Mouse (Mus musculus) olfactory bulb, adult 2 months (tissue): Measurements from ENCODE around the gene Cep41. TPM values are rescaled to one million over a fixed set of nuclear protein-coding genes. Genes with fewer than 3 reads are reported as not detected.

Source experiments
- H3K27ac ChIP-seq: fragments of 200-500 bp; 2 replicates; pipeline ENCODE4 v1.5.1; 2012; ENCODE audit warnings: low read depth, low read length; ENCODE audit not compliant: insufficient read depth
- H3K4me1 ChIP-seq: fragments of 200-500 bp; 2 replicates; pipeline ENCODE4 v1.6.1; 2012; ENCODE audit warnings: low read length; ENCODE audit not compliant: control insufficient read depth, insufficient read depth
- H3K4me3 ChIP-seq: fragments of 200-500 bp; 2 replicates; pipeline ENCODE4 v1.5.1; 2012; ENCODE audit warnings: mild to moderate bottlenecking, low read depth, low read length, moderate library complexity; ENCODE audit not compliant: insufficient read depth
- CTCF ChIP-seq: fragments of 200-500 bp; IDR thresholded peaks from 2 replicates; pipeline ENCODE4 v1.5.1; 2012; ENCODE audit warnings: low read depth, mild to moderate bottlenecking, low read length, moderate library complexity; ENCODE audit not compliant: insufficient read depth
- POLR2A ChIP-seq: fragments of 200-500 bp; IDR thresholded peaks from 2 replicates; pipeline ENCODE4 v1.6.1; 2012; ENCODE audit warnings: mild to moderate bottlenecking, low read depth, low read length, moderate library complexity; ENCODE audit not compliant: insufficient read depth
- WGBS: fragments of 180-500 bp; shearing (Covaris S2); methylation state at CpG from one replicate; pipeline ENCODE4 v1.1.7; 2018; 5-methylcytosine and 5-hydroxymethylcytosine counted together
- polyA plus RNA-seq: library from polyadenylated mRNA; stranded (reverse); fragments of >200 nt; gene quantifications from 2 replicates; pipeline ENCODE4 v1.2.4, GENCODE M21; 2012; ENCODE audit warnings: low replicate concordance; ENCODE audit not compliant: missing spikeins, insufficient read depth, insufficient read length

Cep41 gene
- polyA plus RNA-seq, 1 experiment, result not detected

- TF ChIP-seq CTCF (no peak), POLR2A (no peak)
- no peak overlapping the region for H3K4me3 ChIP-seq
- WGBS, result 88% methylated on average over 10 of the region's 10 CpGs
- no peak overlapping the region for H3K27ac ChIP-seq
- peaks cover 2% of the 10 kb centered on the region; the same call in 1 of the 2 replicates for H3K4me1 ChIP-seq
These were observed 17.8 kb upstream of the Cep41 start for GRCm38 (mm10) chr6:30711365-30711763.

GRCm38 (mm10) chr6:30710371-30711364, 17.1 kb upstream of the Cep41 start:
- H3K4me1 ChIP-seq, result peaks cover 2% of the 10 kb centered on the region; the same call in 1 of the 2 replicates
- WGBS, result 83% methylated on average over 25 of the region's 25 CpGs
- H3K4me3 ChIP-seq, result no peak overlapping the region
- H3K27ac ChIP-seq, result no peak overlapping the region
- TF ChIP-seq POLR2A, result no peak
- no peak for TF ChIP-seq CTCF

- Histone ChIP-seq H3K4me1 (peaks cover 2% of the 10 kb centered on the region; the same call in 1 of the 2 replicates), H3K4me3 (no peak overlapping the region), H3K27ac (no peak overlapping the region)
- TF ChIP-seq POLR2A (no peak), CTCF (no peak)
- 48% methylated on average over 6 of the region's 6 CpGs for WGBS
These were observed 15.6 kb upstream of the Cep41 start for GRCm38 (mm10) chr6:30709115-30709514.

- Histone ChIP-seq H3K4me3 (no peak overlapping the region), H3K4me1 (no peaks in the 10 kb centered on the region), H3K27ac (no peak overlapping the region)
- TF ChIP-seq CTCF (no peak), POLR2A (no peak)
- 94% methylated on average over 9 of the region's 9 CpGs for WGBS
These were observed 10.5 kb upstream of the Cep41 start for GRCm38 (mm10) chr6:30703977-30704602.

- Histone ChIP-seq H3K4me3 (no peak overlapping the region), H3K27ac (no peak overlapping the region), H3K4me1 (no peaks in the 10 kb centered on the region)
- TF ChIP-seq POLR2A (no peak), CTCF (no peak)
- 95% methylated on average over 6 of the region's 6 CpGs for WGBS
These were observed 9.9 kb upstream of the Cep41 start for GRCm38 (mm10) chr6:30703476-30703875.

- Histone ChIP-seq H3K4me1 (no peaks in the 10 kb centered on the region), H3K4me3 (no peak overlapping the region), H3K27ac (no peak overlapping the region)
- TF ChIP-seq CTCF (no peak), POLR2A (no peak)
- 97% methylated on average over 6 of the region's 6 CpGs for WGBS
These were observed 9.3 kb upstream of the Cep41 start for GRCm38 (mm10) chr6:30702881-30703280.

GRCm38 (mm10) chr6:30700182-30700581, 6.6 kb upstream of the Cep41 start:
- TF ChIP-seq POLR2A (no peak), CTCF (no peak)
- WGBS, result 87% methylated on average over 6 of the region's 6 CpGs
- H3K4me1 ChIP-seq, result no peaks in the 10 kb centered on the region
- no peak overlapping the region for H3K4me3 ChIP-seq
- H3K27ac ChIP-seq, result no peak overlapping the region

GRCm38 (mm10) chr6:30698036-30698435, 4.5 kb upstream of the Cep41 start:
- H3K4me3 ChIP-seq, result no peak overlapping the region
- H3K4me1 ChIP-seq, result peaks cover under 1% of the 10 kb centered on the region; the same call in 1 of the 2 replicates
- no peak overlapping the region for H3K27ac ChIP-seq
- WGBS, result 97% methylated on average over 4 of the region's 4 CpGs
- no peak for TF ChIP-seq POLR2A
- no peak for TF ChIP-seq CTCF

GRCm38 (mm10) chr6:30697464-30697863, 3.9 kb upstream of the Cep41 start:
- Histone ChIP-seq H3K27ac (no peak overlapping the region), H3K4me1 (peaks cover 5% of the 10 kb centered on the region; the same call in 1 of the 2 replicates), H3K4me3 (no peak overlapping the region)
- no peak for TF ChIP-seq CTCF
- no peak for TF ChIP-seq POLR2A
- WGBS, result 52% methylated on average over 5 of the region's 5 CpGs
